ENCODE assay signal across 19 mouse cellular contexts in genomic region chr12:50614341-50614740, GRCm38 (mm10). TPM values are rescaled to one million over a fixed set of nuclear protein-coding genes. Genes with fewer than 3 reads are reported as not detected.
A peak's percentile ranks its signal among the peaks of the same experiment; 100 is the strongest.
DNase-seq lines count a peak whose midpoint lies in the region; ATAC-seq lines count a peak whose summit lies in the region.
"Had no signal": no experiment of that assay in that cellular context is flagged by ENCODE, and none has a peak within 500 bp of the region (broad histone marks: within the 10 kb centered on the region; RNA-seq: fewer than 3 reads in every experiment).

No protein-coding gene starts in this region.

- 9% methylated on average over 6 of the region's 6 CpGs for WGBS in heart, embryonic 13.5 days

- intact Hi-C loops in heart, postnatal 25 days (cut with DNase I) = no loop called here

- peak overlapping the region; percentile 44 for H3K4me2 ChIP-seq in heart, embryonic 13.5 days
- H3K4me2 ChIP-seq: forebrain, embryonic 13.5 days had no signal

- H3K9ac ChIP-seq in heart, embryonic 13.5 days = no peak overlapping the region
- H3K9ac ChIP-seq: forebrain, embryonic 13.5 days had no signal

- no peaks in the 10 kb centered on the region for H3K9me3 ChIP-seq in heart, embryonic 13.5 days
- H3K9me3 ChIP-seq: forebrain, embryonic 13.5 days; hindbrain, embryonic 10.5 days had no signal

- DNase-seq in cerebellum, postnatal 10 days = peak; percentile 22 to 41
- no peak for DNase-seq in cerebellum, postnatal 4 days (ENCODE audit: low spot score in 2 of 2)
- DNase-seq in heart, adult 18-20 months = peak; percentile 22 to 26
- no peak for DNase-seq in heart, postnatal 25 days (ENCODE audit: low spot score)
- peak; percentile 42 for DNase-seq in retina, embryonic 14.5 days (ENCODE audit: low spot score)
- no peak for DNase-seq in neural tube, embryonic 10.5 days (ENCODE audit: extremely low spot score, low spot score)
- DNase-seq in urinary bladder, adult 2 months (ENCODE audit: low spot score) = no peak
- DNase-seq: adrenal gland, postnatal 25 days; liver; lung, adult 18-20 months had no signal

- no peak overlapping the region for H3K4me3 ChIP-seq in heart, embryonic 13.5 days
- H3K4me3 ChIP-seq: forebrain, embryonic 13.5 days; hindbrain, embryonic 10.5 days had no signal

- no peaks in the 10 kb centered on the region for H3K36me3 ChIP-seq in heart, embryonic 13.5 days
- H3K36me3 ChIP-seq: hindbrain, embryonic 10.5 days had no signal

- H3K27me3 ChIP-seq in heart, embryonic 13.5 days (replicated peaks) = no peaks in the 10 kb centered on the region
- H3K27me3 ChIP-seq: CH12.LX; forebrain, embryonic 13.5 days had no signal

- H3K27ac ChIP-seq in heart, embryonic 13.5 days (replicated peaks) = peak overlapping the region; percentile 59; the same call in 1 of the 2 replicates
- H3K27ac ChIP-seq: forebrain, embryonic 13.5 days; hindbrain, embryonic 10.5 days; kidney, postnatal 0 days had no signal

- no peak for ATAC-seq in heart, embryonic 13.5 days (ENCODE audit: extremely low read depth, insufficient number of reproducible peaks, low FRiP score, low TSS enrichment)
- ATAC-seq: forebrain, embryonic 13.5 days; inflammation-experienced regulatory T-cells, adult 6 months; midbrain, embryonic 16.5 days had no signal

- peaks cover 23% of the 10 kb centered on the region for H3K4me1 ChIP-seq in heart, embryonic 13.5 days

RNA-seq across cellular contexts. Expression of gene Prkd1, which starts 34.6 kb away (rescaled TPM):
- 1 to 10 TPM; 6.5 to 7.0 TPM for total RNA-seq in heart, adult 18-20 months (2021)
- total RNA-seq in heart, postnatal 25 days (2021) = 1 to 10 TPM; 7.5 to 8.6 TPM
- polyA plus RNA-seq in heart, embryonic 13.5 days (2015; fragmentation: Nextera tagmentation; extraction: Ambion mirVana) = 4.3 and 4.5 TPM in 2 replicates
- polyA plus RNA-seq in urinary bladder, adult 2 months (2012; rRNA removed) = 3.6 and 3.8 TPM in 2 replicates
- total RNA-seq: CH12.LX; common myeloid progenitor, adult 5-6 weeks; megakaryocyte progenitor cell, adult 5-6 weeks had no signal
- polyA plus RNA-seq: inflammation-experienced regulatory T-cells, adult 6 months had no signal

Comparison
In these comparisons a context has a peak if more than half of its experiments do, and no peak if none do; other contexts are left out.
1. DNase-seq: peak in cerebellum, postnatal 10 days (2 of 2), heart, adult 18-20 months (2 of 2) and retina, embryonic 14.5 days (single experiment); none in cerebellum, postnatal 4 days (0 of 2), heart, postnatal 25 days (single experiment), neural tube, embryonic 10.5 days (single experiment) and urinary bladder, adult 2 months (single experiment).